Mouse (Mus musculus): ENCODE measurements at regions not wholly inside any gene's neighbourhood (a gene's known extent, or its start where the extent isn't known, plus 50 kb on each side); places are given as distances from the start of the nearest gene placed in this dataset.

DNA sequence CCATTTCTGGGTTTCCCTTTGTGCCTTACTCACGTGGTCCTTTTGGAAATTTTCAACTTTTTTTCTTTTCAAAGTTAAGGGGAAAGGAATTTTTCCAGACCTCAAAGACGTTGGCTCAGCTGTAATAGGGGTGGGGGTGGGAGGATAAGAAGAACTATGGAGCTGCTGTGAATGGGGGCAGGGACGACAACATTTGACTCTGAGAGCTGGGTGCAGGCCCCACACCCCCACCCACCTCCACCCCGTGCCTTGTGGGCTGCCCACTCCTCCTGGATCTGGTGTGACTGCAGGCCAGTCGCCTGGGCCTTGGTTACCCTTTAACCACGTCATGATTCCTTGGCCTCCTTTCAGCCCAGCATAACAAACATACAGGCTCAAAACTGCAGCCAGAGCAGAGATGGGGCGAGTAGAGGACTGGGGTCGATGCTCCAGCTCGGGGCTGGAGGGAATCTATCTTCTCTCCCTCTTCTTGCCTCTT is 110.6 kb upstream of the Mgme1 start:
- H3K4me2 ChIP-seq: peak overlapping the region; percentile 13; the same call in 1 of the 2 replicates

DNA sequence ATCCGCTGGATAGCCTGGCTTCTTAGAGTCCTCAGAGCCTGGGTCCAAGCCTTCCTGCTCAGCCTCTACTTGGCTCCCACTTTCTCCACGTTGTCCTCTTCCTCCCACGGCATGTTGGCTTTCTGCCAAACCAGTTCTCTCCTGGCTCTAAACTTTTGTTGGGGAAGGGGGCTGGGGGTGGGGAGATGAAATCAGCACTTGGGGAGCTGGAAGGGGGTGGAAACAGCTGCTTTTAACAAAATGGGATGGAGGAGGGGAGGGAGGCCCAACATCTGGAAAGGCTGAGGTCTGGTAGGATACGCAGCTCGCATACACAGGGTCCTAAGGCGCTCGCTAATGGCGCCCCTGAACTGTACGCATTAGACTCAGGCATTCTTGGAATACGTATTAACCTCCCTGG is 110.0 kb upstream of the Mgme1 start:
- H3K4me1 ChIP-seq (ENCODE audit: insufficient read depth): peaks cover 18% of the 10 kb centered on the region
- H3K36me3 ChIP-seq (ENCODE audit: insufficient read depth): no peaks in the 10 kb centered on the region
- H3K4me3 ChIP-seq (ENCODE audit: low read depth, low read length): no peak overlapping the region
- peak; percentile 50 for ATAC-seq (ENCODE audit: insufficient read depth)
- H3K4me2 ChIP-seq: peak overlapping the region; percentile 13; the same call in 1 of the 2 replicates
- no peaks in the 10 kb centered on the region for H3K9me3 ChIP-seq (ENCODE audit: low read depth, low read length)
- DNase-seq: peak; percentile 76
- H3K27ac ChIP-seq (ENCODE audit: low read depth): peak overlapping the region; percentile 75
- no peak for TF ChIP-seq CTCF (IDR thresholded peaks at IDR 0.05; ENCODE audit: low read depth)
- no peak overlapping the region for H3K9ac ChIP-seq
- 41% methylated on average over 10 of the region's 10 CpGs for WGBS
- no peaks in the 10 kb centered on the region for H3K27me3 ChIP-seq (ENCODE audit: insufficient read depth, low read length)

More for the DNA sequence above, 110.6 kb upstream of the Mgme1 start:
- TF ChIP-seq CTCF (IDR thresholded peaks at IDR 0.05; ENCODE audit: low read depth): no peak
- WGBS: 14% methylated on average over 9 of the region's 9 CpGs
- no peak overlapping the region for H3K9ac ChIP-seq
- H3K4me1 ChIP-seq (ENCODE audit: insufficient read depth): peaks cover 18% of the 10 kb centered on the region
- H3K9me3 ChIP-seq (ENCODE audit: low read depth, low read length): no peaks in the 10 kb centered on the region
- H3K27ac ChIP-seq (ENCODE audit: low read depth): peak overlapping the region; percentile 75
- no peaks in the 10 kb centered on the region for H3K36me3 ChIP-seq (ENCODE audit: insufficient read depth)
- no peaks in the 10 kb centered on the region for H3K27me3 ChIP-seq (ENCODE audit: insufficient read depth, low read length)
- ATAC-seq (ENCODE audit: insufficient read depth): peak; percentile 28
- no peak overlapping the region for H3K4me3 ChIP-seq (ENCODE audit: low read depth, low read length)
- DNase-seq: peak; percentile 27

DNA sequence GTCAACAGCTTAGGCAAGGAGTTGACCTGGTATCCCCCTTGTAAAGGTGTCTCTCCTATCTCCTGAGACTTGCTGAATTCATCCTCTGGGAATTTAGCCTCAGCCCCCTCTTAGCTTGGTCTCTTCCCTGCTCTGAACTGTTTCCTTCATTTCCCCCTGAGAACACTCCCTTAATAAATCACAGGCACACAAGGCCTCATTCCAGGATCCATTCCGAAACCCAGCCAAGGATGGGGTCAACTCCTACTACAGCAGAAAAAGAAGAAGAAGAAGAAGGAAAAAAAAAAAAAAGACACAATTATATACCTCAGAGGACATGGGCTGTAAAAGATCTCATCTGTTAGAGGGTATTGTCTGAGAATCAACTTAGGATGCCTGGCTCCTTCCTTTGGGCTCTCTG is 108.6 kb upstream of the Mgme1 start:
- Histone ChIP-seq H3K36me3 (ENCODE audit: insufficient read depth) (no peaks in the 10 kb centered on the region), H3K27me3 (ENCODE audit: insufficient read depth, low read length) (no peaks in the 10 kb centered on the region), H3K27ac (ENCODE audit: low read depth) (peak overlapping the region; percentile 6; the same call in 1 of the 2 replicates), H3K4me2 (no peak overlapping the region), H3K4me1 (ENCODE audit: insufficient read depth) (peaks cover 20% of the 10 kb centered on the region), H3K9me3 (ENCODE audit: low read depth, low read length) (no peaks in the 10 kb centered on the region), H3K4me3 (ENCODE audit: low read depth, low read length) (no peak overlapping the region), H3K9ac (no peak overlapping the region)
- TF ChIP-seq CTCF (IDR thresholded peaks at IDR 0.05; ENCODE audit: low read depth): no peak
- 60% methylated on average over 1 of the region's 1 CpGs for WGBS
- ATAC-seq (ENCODE audit: insufficient read depth) (no peak), DNase-seq (no peak)

DNA sequence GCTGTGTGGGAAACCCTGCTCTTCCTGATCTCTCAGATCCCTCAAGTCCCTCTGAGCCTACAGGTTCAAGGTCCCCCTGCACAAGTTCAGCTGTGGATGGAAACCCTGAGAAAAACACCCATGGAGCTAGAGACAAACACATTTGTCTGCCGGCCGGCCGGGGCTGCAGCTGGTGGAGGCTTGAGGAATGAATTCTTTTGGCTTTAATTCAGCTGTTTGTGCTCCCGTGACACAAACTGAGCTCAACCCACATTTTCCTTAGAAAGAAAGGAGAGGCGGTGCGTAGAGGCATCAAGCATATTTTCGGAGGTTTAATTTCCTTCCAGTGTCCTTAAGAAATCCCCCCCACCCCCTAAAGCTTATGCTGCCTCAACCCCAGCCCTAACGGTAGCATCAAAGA is 106.4 kb upstream of the Mgme1 start:
- TF ChIP-seq CTCF (IDR thresholded peaks at IDR 0.05; ENCODE audit: low read depth): no peak
- H3K36me3 ChIP-seq (ENCODE audit: insufficient read depth): no peaks in the 10 kb centered on the region
- no peaks in the 10 kb centered on the region for H3K27me3 ChIP-seq (ENCODE audit: insufficient read depth, low read length)
- H3K9ac ChIP-seq: peak overlapping the region; percentile 80
- WGBS: 8% methylated on average over 8 of the region's 8 CpGs
- ATAC-seq (ENCODE audit: insufficient read depth): 0 out of 2 replicates have a peak, but pooled peaks have one; percentile 1
- H3K4me2 ChIP-seq: peak overlapping the region; percentile 57
- H3K4me1 ChIP-seq (ENCODE audit: insufficient read depth): peaks cover 20% of the 10 kb centered on the region
- peak; percentile 87 for DNase-seq
- peak overlapping the region; percentile 65 for H3K4me3 ChIP-seq (ENCODE audit: low read depth, low read length)
- peak overlapping the region; percentile 97 for H3K27ac ChIP-seq (ENCODE audit: low read depth)
- no peaks in the 10 kb centered on the region for H3K9me3 ChIP-seq (ENCODE audit: low read depth, low read length)

DNA sequence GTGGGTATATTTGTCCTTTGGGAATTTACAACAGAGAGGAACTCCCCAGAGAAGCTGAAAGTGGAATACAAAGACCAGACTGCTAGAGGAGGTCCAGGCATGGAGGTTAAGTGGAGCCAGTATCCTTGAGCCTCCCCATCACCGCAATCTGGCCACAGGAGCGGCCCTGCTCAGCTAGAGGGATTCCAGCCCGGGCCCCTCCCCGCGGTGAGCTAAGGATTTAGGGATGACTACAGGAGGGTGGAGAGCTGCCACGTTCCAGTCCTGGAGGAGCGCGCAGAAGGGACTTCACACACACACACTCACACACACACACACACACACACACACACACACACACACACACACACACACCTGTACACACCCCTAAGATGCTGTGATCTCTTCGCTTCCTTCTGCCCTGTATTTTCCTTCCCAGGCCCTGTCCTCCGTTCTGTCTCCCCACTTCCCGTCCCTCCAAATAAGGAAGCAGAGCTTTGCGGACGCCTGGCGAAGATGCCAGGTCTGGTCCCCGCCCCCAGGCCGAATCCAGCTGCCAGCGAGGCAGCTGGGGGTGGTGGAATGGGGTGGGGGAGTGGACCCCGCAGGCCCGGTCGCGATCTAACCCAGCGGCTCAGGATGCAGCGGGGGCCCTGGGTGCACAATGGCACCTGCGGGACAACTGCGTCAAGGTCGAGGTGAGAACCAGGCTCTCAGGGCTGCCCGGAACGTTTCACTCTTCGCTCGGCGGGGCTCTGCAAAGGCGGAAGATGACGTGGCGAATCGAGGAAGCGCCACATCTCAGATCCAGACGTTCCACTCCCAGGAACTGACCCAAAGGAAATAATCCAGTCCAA is 105.3 kb upstream of the Mgme1 start:
- TF ChIP-seq CTCF (IDR thresholded peaks at IDR 0.05; ENCODE audit: low read depth): no peak
- Histone ChIP-seq H3K36me3 (ENCODE audit: insufficient read depth) (no peaks in the 10 kb centered on the region), H3K4me3 (ENCODE audit: low read depth, low read length) (peak overlapping the region; percentile 65), H3K9me3 (ENCODE audit: low read depth, low read length) (no peaks in the 10 kb centered on the region), H3K4me1 (ENCODE audit: insufficient read depth) (peaks cover 15% of the 10 kb centered on the region), H3K27me3 (ENCODE audit: insufficient read depth, low read length) (no peaks in the 10 kb centered on the region), H3K27ac (ENCODE audit: low read depth) (peak overlapping the region; percentile 97), H3K4me2 (peak overlapping the region; percentile 57), H3K9ac (peak overlapping the region; percentile 80)
- peak; percentile 84 for ATAC-seq (ENCODE audit: insufficient read depth)
- DNase-seq: peak; percentile 89
- under 1% methylated on average over 37 of the region's 37 CpGs for WGBS

DNA sequence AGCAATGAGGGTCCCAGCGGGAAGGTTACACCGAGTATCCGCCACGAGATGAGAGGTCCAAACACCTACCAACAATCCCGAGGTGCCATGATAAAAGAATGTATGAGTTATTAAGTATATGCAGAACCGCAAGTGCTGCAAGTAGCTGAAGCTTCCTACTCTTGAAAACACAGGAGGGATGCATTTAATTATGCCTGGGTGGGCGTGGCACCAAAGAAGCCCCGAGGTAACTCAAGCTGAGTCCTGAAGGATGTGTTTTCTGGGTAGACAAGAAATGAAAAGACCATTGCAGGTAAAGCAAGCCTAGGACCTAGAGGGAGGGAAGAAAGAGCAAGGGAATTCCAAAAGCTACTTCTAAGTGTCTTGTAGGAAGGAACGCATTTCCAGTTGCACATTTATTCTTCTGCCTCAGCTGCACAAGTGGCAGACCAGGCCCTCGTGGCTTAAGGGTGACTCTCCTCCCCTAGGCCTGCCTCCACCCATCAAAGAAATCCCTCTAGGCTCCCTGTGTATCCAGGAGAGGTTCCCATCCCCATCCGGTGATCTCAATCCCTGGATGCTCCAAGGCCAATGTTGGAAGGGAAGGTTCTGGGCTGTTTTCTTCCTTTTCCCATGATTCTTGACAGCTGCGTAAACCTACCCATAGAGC is 104.2 kb upstream of the Mgme1 start:
- 28% methylated on average over 12 of the region's 12 CpGs for WGBS
- H3K27me3 ChIP-seq (ENCODE audit: insufficient read depth, low read length): no peaks in the 10 kb centered on the region
- H3K4me1 ChIP-seq (ENCODE audit: insufficient read depth): peaks cover 6% of the 10 kb centered on the region; the same call in 1 of the 2 replicates

More for the DNA sequence above, 104.2 kb upstream of the Mgme1 start:
- H3K36me3 ChIP-seq (ENCODE audit: insufficient read depth): no peaks in the 10 kb centered on the region
- TF ChIP-seq CTCF (IDR thresholded peaks at IDR 0.05; ENCODE audit: low read depth): no peak
- H3K9ac ChIP-seq: peak overlapping the region; percentile 80
- ATAC-seq (ENCODE audit: insufficient read depth) (no peak), DNase-seq (no peak)
- no peaks in the 10 kb centered on the region for H3K9me3 ChIP-seq (ENCODE audit: low read depth, low read length)
- peak overlapping the region; percentile 97 for H3K27ac ChIP-seq (ENCODE audit: low read depth)
- H3K4me3 ChIP-seq (ENCODE audit: low read depth, low read length): peak overlapping the region; percentile 65
- H3K4me2 ChIP-seq: peak overlapping the region; percentile 57

Measured in lung, embryonic 14.5 days (tissue).